Mouse (Mus musculus) forebrain, embryonic 15.5 days (tissue): ENCODE results near the gene Ankrd54. TPM values are rescaled to one million over a fixed set of nuclear protein-coding genes. Genes with fewer than 3 reads are reported as not detected.
A peak's percentile ranks its signal among the peaks of the same experiment; 100 is the strongest.
"Not testable (repeated sequence)": the region's sequence is repeated elsewhere in the genome, so short reads cannot be mapped to it uniquely, and the experiment has no call there.

Experiments used
- ATAC-seq: fragments of 200-750 bp; cut with Nextera tagmentation; replicated peaks from 2 replicates; pipeline ENCODE4 v1.8.0; 2017; ENCODE audit warnings: mild to moderate bottlenecking, moderate TSS enrichment, moderate library complexity
- H3K27ac ChIP-seq: fragments of 300-500 bp; sonication (generic); replicated peaks from 2 replicates; pipeline ENCODE4 v1.5.1; 2015; ENCODE audit warnings: mild to moderate bottlenecking, inconsistent platforms
- H3K27me3 ChIP-seq: fragments of 300-500 bp; sonication (generic); 2 replicates; pipeline ENCODE4 v1.6.1; 2015; ENCODE audit warnings: inconsistent platforms
- H3K36me3 ChIP-seq: fragments of 300-500 bp; sonication (generic); 2 replicates; pipeline ENCODE4 v1.6.1; 2015; ENCODE audit warnings: mild to moderate bottlenecking, inconsistent platforms
- H3K4me1 ChIP-seq: fragments of 300-500 bp; sonication (generic); 2 replicates; pipeline ENCODE4 v1.6.1; 2015; ENCODE audit warnings: inconsistent platforms
- H3K4me2 ChIP-seq: fragments of 300-500 bp; sonication (generic); replicated peaks from 2 replicates; pipeline ENCODE4 v1.6.1; 2015; ENCODE audit warnings: mild to moderate bottlenecking, inconsistent platforms
- H3K4me3 ChIP-seq: fragments of 300-500 bp; sonication (generic); 2 replicates; pipeline ENCODE4 v1.5.1; 2015; ENCODE audit warnings: mild to moderate bottlenecking, inconsistent platforms
- H3K9ac ChIP-seq: fragments of 300-500 bp; sonication (generic); replicated peaks from 2 replicates; pipeline ENCODE4 v1.6.1; 2015; ENCODE audit warnings: mild to moderate bottlenecking, inconsistent platforms
- H3K9me3 ChIP-seq: fragments of 300-500 bp; sonication (generic); 2 replicates; pipeline ENCODE4 v1.6.1; 2016; ENCODE audit warnings: inconsistent platforms
- WGBS: fragments of 180-500 bp; shearing (Covaris S2); methylation state at CpG from one replicate; pipeline ENCODE4 v1.1.7; 2015; ENCODE audit warnings: mixed read lengths; 5-methylcytosine and 5-hydroxymethylcytosine counted together
- polyA plus RNA-seq: library from polyadenylated mRNA; unstranded; fragments of >200 nt; fragmentation: Nextera tagmentation; extraction: Ambion mirVana; gene quantifications from 2 replicates; pipeline ENCODE4 v1.2.1, GENCODE M21; 2015

Gene Ankrd54
- polyA plus RNA-seq, 1 experiment from 2014 or later, result 61.6 TPM

- Histone ChIP-seq H3K4me1 (peaks cover 22% of the 10 kb centered on the region), H3K4me3 (no peak overlapping the region), H3K9ac (no peak overlapping the region), H3K4me2 (no peak overlapping the region), H3K36me3 (no peaks in the 10 kb centered on the region), H3K9me3 (no peaks in the 10 kb centered on the region), H3K27me3 (no peaks in the 10 kb centered on the region), H3K27ac (no peak overlapping the region)
- 68% methylated on average over 10 of the region's 10 CpGs for WGBS
- ATAC-seq, result no peak
Measured at GRCm38 (mm10) chr15:79022671-79023230, 39.9 kb downstream of the Ankrd54 start.

- ATAC-seq, result no peak
- 64% methylated on average over 3 of the region's 3 CpGs for WGBS
Measured at GRCm38 (mm10) chr15:79018886-79019285, 43.8 kb downstream of the Ankrd54 start.

GRCm38 (mm10) chr15:79018191-79018590 is 44.5 kb downstream of the Ankrd54 start:
- H3K9ac ChIP-seq, result no peak overlapping the region
- no peak overlapping the region for H3K4me3 ChIP-seq
- no peak for ATAC-seq
- WGBS, result 38% methylated on average over 4 of the region's 4 CpGs
- peaks cover 7% of the 10 kb centered on the region; the same call in 1 of the 2 replicates for H3K4me1 ChIP-seq
- H3K4me2 ChIP-seq, result no peak overlapping the region
- H3K9me3 ChIP-seq, result no peaks in the 10 kb centered on the region
- no peaks in the 10 kb centered on the region for H3K27me3 ChIP-seq
- H3K27ac ChIP-seq, result no peak overlapping the region
- no peaks in the 10 kb centered on the region for H3K36me3 ChIP-seq

More at GRCm38 (mm10) chr15:79018886-79019285, 43.8 kb downstream of the Ankrd54 start:
- Histone ChIP-seq H3K36me3 (no peaks in the 10 kb centered on the region), H3K4me3 (no peak overlapping the region), H3K4me1 (no peaks in the 10 kb centered on the region), H3K9ac (no peak overlapping the region; the same call in 1 of the 2 replicates), H3K27me3 (no peaks in the 10 kb centered on the region), H3K9me3 (no peaks in the 10 kb centered on the region), H3K4me2 (no peak overlapping the region), H3K27ac (no peak overlapping the region)

- H3K4me2 ChIP-seq, result no peak overlapping the region
- peak overlapping the region; percentile 14; the same call in 1 of the 2 replicates for H3K27ac ChIP-seq
- no peaks in the 10 kb centered on the region for H3K36me3 ChIP-seq
- 0 out of 2 replicates have a peak, but pooled peaks have one; percentile 43 for ATAC-seq
- H3K9me3 ChIP-seq, result no peaks in the 10 kb centered on the region
- no peak overlapping the region for H3K9ac ChIP-seq
- no peaks in the 10 kb centered on the region for H3K27me3 ChIP-seq
- WGBS, result 55% methylated on average over 7 of the region's 7 CpGs
- H3K4me1 ChIP-seq, result peaks cover 9% of the 10 kb centered on the region; the same call in 1 of the 2 replicates
- no peak overlapping the region for H3K4me3 ChIP-seq
Measured at GRCm38 (mm10) chr15:79013382-79013781, 49.3 kb downstream of the Ankrd54 start.

DNA sequence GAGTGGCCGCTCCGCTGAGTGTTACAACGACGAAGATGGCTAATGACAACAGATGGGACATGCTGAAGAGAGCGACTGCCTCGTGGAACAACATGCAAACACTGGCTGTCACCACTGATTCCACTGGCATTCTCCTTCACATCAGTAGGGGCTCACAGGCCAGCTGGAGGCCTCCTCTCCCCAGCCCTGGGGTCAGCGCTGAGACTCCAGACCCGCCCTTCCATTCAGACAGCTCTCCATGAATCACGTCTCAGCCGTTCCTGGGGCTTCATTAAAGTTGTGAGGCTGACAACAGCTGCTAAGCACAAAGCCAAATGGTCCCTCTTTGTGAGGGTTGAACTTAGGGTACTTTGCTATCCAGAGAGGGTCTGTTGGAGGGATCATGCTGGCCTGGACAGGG is 51.1 kb downstream of the Ankrd54 start:
- no peak overlapping the region for H3K27ac ChIP-seq
- H3K9me3 ChIP-seq, result no peaks in the 10 kb centered on the region
- H3K4me2 ChIP-seq, result no peak overlapping the region
- no peaks in the 10 kb centered on the region for H3K27me3 ChIP-seq
- H3K4me3 ChIP-seq, result no peak overlapping the region
- 57% methylated on average over 10 of the region's 10 CpGs for WGBS
- no peak for ATAC-seq
- peaks cover 9% of the 10 kb centered on the region; the same call in 1 of the 2 replicates for H3K4me1 ChIP-seq
- H3K36me3 ChIP-seq, result peaks cover 3% of the 10 kb centered on the region; the same call in 1 of the 2 replicates
- H3K9ac ChIP-seq, result no peak overlapping the region

DNA sequence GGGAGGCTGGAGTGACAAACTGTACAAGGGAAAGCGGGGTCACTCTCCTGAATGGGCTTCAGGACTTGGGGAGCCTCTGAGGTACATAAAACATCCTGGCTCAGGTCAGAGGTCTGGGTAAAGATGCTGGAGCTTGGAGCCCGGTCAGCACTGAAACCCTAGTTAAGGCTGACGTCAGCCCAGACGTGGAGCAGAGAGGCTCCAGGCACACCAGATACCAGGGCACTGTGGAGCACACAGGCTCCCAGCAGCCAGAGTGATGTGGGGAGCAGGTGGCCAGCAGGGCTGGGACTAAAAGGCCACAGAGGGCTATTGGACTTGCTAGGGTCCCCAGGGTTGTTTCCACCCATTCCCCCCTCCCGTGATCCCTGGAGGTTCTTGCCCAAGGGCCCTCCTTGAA is 53.0 kb downstream of the Ankrd54 start:
- H3K27ac ChIP-seq, result no peak overlapping the region
- ATAC-seq, result no peak
- no peaks in the 10 kb centered on the region for H3K27me3 ChIP-seq
- peaks cover 12% of the 10 kb centered on the region; the same call in 1 of the 2 replicates for H3K36me3 ChIP-seq
- no peaks in the 10 kb centered on the region for H3K9me3 ChIP-seq
- H3K9ac ChIP-seq, result no peak overlapping the region
- whole genome bisulfite sequencing, result 85% methylated on average over 5 of the region's 5 CpGs
- H3K4me1 ChIP-seq, result peaks cover 9% of the 10 kb centered on the region; the same call in 1 of the 2 replicates
- H3K4me3 ChIP-seq, result no peak overlapping the region
- H3K4me2 ChIP-seq, result no peak overlapping the region

DNA sequence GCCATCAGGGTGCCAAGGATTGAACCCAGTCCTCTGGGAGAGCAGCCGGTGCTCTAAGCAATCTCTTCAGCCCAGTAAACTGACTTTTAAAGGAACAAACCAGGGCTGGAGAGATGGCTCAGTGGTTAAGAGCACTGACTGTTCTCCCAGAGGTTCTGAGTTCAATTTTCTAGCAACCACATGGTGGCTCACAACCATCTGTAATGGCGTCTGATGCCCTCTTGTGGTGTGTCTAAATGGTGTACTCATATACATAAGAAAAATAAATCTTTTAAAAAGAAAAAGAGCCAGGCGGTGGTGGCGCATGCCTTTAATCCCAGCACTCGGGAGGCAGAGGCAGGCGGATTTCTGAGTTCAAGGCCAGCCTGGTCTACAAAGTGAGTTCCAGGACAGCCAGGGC is 54.9 kb downstream of the Ankrd54 start:
- 85% methylated on average over 6 of the region's 6 CpGs for WGBS
- not testable (repeated sequence) for H3K27ac ChIP-seq, H3K9ac ChIP-seq, H3K4me2 ChIP-seq, H3K4me1 ChIP-seq, H3K4me3 ChIP-seq, ATAC-seq, H3K27me3 ChIP-seq, H3K9me3 ChIP-seq
- H3K36me3 ChIP-seq, result peaks cover 30% of the 10 kb centered on the region

DNA sequence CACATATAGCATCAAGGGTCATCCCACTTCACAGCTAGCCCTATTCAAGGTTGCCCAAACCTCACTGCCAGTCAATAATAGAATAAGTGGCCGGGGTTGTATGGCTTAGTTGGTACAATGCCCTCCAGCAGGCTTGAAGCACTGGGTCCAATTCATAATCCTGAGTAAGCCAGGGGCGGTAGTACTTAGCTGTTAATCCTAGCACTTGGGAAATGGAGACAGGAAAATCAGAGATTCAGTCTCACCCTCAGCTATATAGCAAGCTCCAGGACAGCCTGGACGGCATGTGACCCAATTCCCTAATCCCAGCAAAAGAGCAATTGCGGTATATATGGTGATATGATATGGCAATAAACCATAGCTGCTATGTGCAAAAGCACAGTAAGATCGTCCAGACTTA is 55.6 kb downstream of the Ankrd54 start:
- H3K4me1 ChIP-seq, result no peaks in the 10 kb centered on the region
- no peak for ATAC-seq
- H3K9me3 ChIP-seq, result no peaks in the 10 kb centered on the region
- no peak overlapping the region for H3K4me2 ChIP-seq
- peaks cover 38% of the 10 kb centered on the region for H3K36me3 ChIP-seq
- H3K9ac ChIP-seq, result no peak overlapping the region
- H3K27me3 ChIP-seq, result no peaks in the 10 kb centered on the region
- H3K4me3 ChIP-seq, result no peak overlapping the region
- WGBS, result 90% methylated on average over 5 of the region's 5 CpGs
- no peak overlapping the region for H3K27ac ChIP-seq

GRCm38 (mm10) chr15:79006638-79007037 is 56.1 kb downstream of the Ankrd54 start:
- 77% methylated on average over 3 of the region's 3 CpGs for WGBS
- Histone ChIP-seq H3K4me2 (no peak overlapping the region), H3K9me3 (no peaks in the 10 kb centered on the region), H3K4me1 (no peaks in the 10 kb centered on the region), H3K36me3 (peaks cover 42% of the 10 kb centered on the region), H3K27ac (no peak overlapping the region), H3K4me3 (no peak overlapping the region), H3K9ac (no peak overlapping the region), H3K27me3 (no peaks in the 10 kb centered on the region)
- no peak for ATAC-seq

DNA sequence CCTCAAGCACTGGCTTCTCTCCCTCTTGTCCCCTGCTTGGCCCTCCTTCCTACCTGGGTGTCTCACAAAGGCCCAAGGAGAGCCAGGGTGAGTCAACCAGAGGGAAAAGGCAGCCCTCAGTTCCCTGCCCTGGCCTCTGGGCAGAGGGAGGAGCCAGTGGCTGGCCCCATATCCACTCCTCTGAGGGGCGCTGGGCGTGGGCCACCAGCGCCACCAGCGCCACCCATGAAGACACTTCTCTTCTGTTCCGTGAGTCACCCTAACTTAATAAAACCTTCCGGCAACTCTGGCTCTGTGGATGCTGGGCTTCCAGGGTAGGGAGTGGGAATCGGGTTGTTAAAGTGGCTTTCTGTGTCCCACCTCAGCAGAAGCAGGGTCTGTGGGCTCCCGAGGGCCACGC is 57.1 kb downstream of the Ankrd54 start:
- no peak overlapping the region for H3K4me2 ChIP-seq
- no peak overlapping the region for H3K4me3 ChIP-seq
- H3K27ac ChIP-seq, result no peak overlapping the region
- H3K9me3 ChIP-seq, result no peaks in the 10 kb centered on the region
- no peak overlapping the region for H3K9ac ChIP-seq
- H3K4me1 ChIP-seq, result no peaks in the 10 kb centered on the region
- H3K36me3 ChIP-seq, result peaks cover 49% of the 10 kb centered on the region
- no peak for ATAC-seq
- H3K27me3 ChIP-seq, result no peaks in the 10 kb centered on the region
- WGBS, result 87% methylated on average over 9 of the region's 9 CpGs

Other genes with a start within 250 kb of the Ankrd54 start
- gene Cdc42ep1, start 220.3 kb downstream of the Ankrd54 start, polyA plus RNA-seq, result 7.6 and 9.0 TPM in 2 replicates
- gene Lgals2, start 207.4 kb downstream of the Ankrd54 start, polyA plus RNA-seq, result not detected in 2 replicates
- 60.3 and 62.0 TPM in 2 replicates for gene Gga1, start 185.7 kb downstream of the Ankrd54 start, polyA plus RNA-seq
- gene Gm49510, start 163.2 kb downstream of the Ankrd54 start, polyA plus RNA-seq, result not detected in 2 replicates
- gene Sh3bp1, start 163.1 kb downstream of the Ankrd54 start, polyA plus RNA-seq, result 3.6 and 5.9 TPM in 2 replicates
- 99.5 and 101 TPM in 2 replicates for gene Pdxp, start 149.0 kb downstream of the Ankrd54 start, polyA plus RNA-seq
- 61.7 and 66.5 TPM in 2 replicates for gene Lgals1, start 136.2 kb downstream of the Ankrd54 start, polyA plus RNA-seq
- gene Nol12, start 128.0 kb downstream of the Ankrd54 start, polyA plus RNA-seq, result 57.4 and 59.3 TPM in 2 replicates
- 43.3 and 49.9 TPM in 2 replicates for gene Triobp, start 115.2 kb downstream of the Ankrd54 start, polyA plus RNA-seq
- gene H1f0, start 34.4 kb downstream of the Ankrd54 start, polyA plus RNA-seq, result 470 and 489 TPM in 2 replicates
- gene Galr3, start 21.0 kb downstream of the Ankrd54 start, polyA plus RNA-seq, result not detected in 2 replicates
- 192 and 195 TPM in 2 replicates for gene Eif3l, start 12.3 kb upstream of the Ankrd54 start, polyA plus RNA-seq
- 8.0 and 9.7 TPM in 2 replicates for gene Micall1, start 46.0 kb upstream of the Ankrd54 start, polyA plus RNA-seq
- gene Polr2f, start 78.1 kb upstream of the Ankrd54 start, polyA plus RNA-seq, result 293 and 308 TPM in 2 replicates
- gene 1700088E04Rik, start 78.4 kb upstream of the Ankrd54 start, polyA plus RNA-seq, result 11.9 and 16.8 TPM in 2 replicates
- gene Sox10, start 102.3 kb upstream of the Ankrd54 start, polyA plus RNA-seq, result 1.7 and 1.9 TPM in 2 replicates
- 78.5 and 85.1 TPM in 2 replicates for gene Pick1, start 166.3 kb upstream of the Ankrd54 start, polyA plus RNA-seq
- 0.97 and 1.1 TPM in 2 replicates for gene Gm49486, start 166.5 kb upstream of the Ankrd54 start, polyA plus RNA-seq
- 0.36 and 0.81 TPM in 2 replicates for gene Slc16a8, start 191.9 kb upstream of the Ankrd54 start, polyA plus RNA-seq
- 1.9 and 3.6 TPM in 2 replicates for gene Baiap2l2, start 222.6 kb upstream of the Ankrd54 start, polyA plus RNA-seq